Mouse (Mus musculus) midbrain, embryonic 14.5 days (tissue): ENCODE results near the gene Enox1. TPM values are rescaled to one million over a fixed set of nuclear protein-coding genes. Genes with fewer than 3 reads are reported as not detected.

ENCODE experiments used
- ATAC-seq: fragments of 200-750 bp; cut with Nextera tagmentation; 2 replicates; pipeline ENCODE4 v1.8.0; 2017; ENCODE audit warnings: moderate number of reproducible peaks, moderate library complexity; ENCODE audit not compliant: low FRiP score, low TSS enrichment
- DNase-seq: peaks from one replicate; pipeline ENCODE4 v3.0.0-alpha.2; 2015
- H3K27ac ChIP-seq: fragments of 300-500 bp; sonication (generic); replicated peaks from 2 replicates; pipeline ENCODE4 v1.5.1; 2014; ENCODE audit warnings: mild to moderate bottlenecking, low read depth, low read length, moderate library complexity
- H3K27me3 ChIP-seq: fragments of 300-500 bp; sonication (generic); 2 replicates; pipeline ENCODE4 v1.6.1; 2014; ENCODE audit warnings: low read length, control low read depth, mixed read lengths; ENCODE audit not compliant: control insufficient read depth, insufficient read depth
- H3K36me3 ChIP-seq: fragments of 300-500 bp; sonication (generic); 2 replicates; pipeline ENCODE4 v1.6.1; 2014; ENCODE audit warnings: low read length, control low read depth; ENCODE audit not compliant: control insufficient read depth, insufficient read depth
- H3K4me1 ChIP-seq: fragments of 300-500 bp; sonication (generic); 2 replicates; pipeline ENCODE4 v1.6.1; 2014; ENCODE audit warnings: mild to moderate bottlenecking, antibody characterized with exemption, low read length, control low read depth; ENCODE audit not compliant: control insufficient read depth, insufficient read depth
- H3K4me2 ChIP-seq: fragments of 300-500 bp; sonication (generic); 2 replicates; pipeline ENCODE4 v1.6.1; 2014; ENCODE audit warnings: mild to moderate bottlenecking, low read length, moderate library complexity
- H3K4me3 ChIP-seq: fragments of 300-500 bp; sonication (generic); replicated peaks from 2 replicates; pipeline ENCODE4 v1.5.1; 2014; ENCODE audit warnings: low read depth, low read length
- H3K9ac ChIP-seq: fragments of 300-500 bp; sonication (generic); replicated peaks from 2 replicates; pipeline ENCODE4 v1.6.1; 2014; ENCODE audit warnings: mild to moderate bottlenecking, low read length, moderate library complexity
- H3K9me3 ChIP-seq: fragments of 300-500 bp; sonication (generic); 2 replicates; pipeline ENCODE4 v1.6.1; 2016; ENCODE audit warnings: low read length, control low read depth, mixed read lengths; ENCODE audit not compliant: control insufficient read depth
- WGBS: fragments of 180-500 bp; shearing (Covaris S2); extraction: QIAGEN DNeasy Blood & Tissue Kit; methylation state at CpG from one replicate; pipeline ENCODE4 v1.1.7; 2014; 5-methylcytosine and 5-hydroxymethylcytosine counted together
- polyA plus RNA-seq: library from polyadenylated mRNA; unstranded; fragments of >200 nt; fragmentation: Nextera tagmentation; extraction: Ambion mirVana; gene quantifications from 2 replicates; pipeline ENCODE4 v1.2.1, GENCODE M21; 2014

The Enox1 gene
- polyA plus RNA-seq, 1 experiment from 2014 or later, result 39.5 TPM

DNA sequence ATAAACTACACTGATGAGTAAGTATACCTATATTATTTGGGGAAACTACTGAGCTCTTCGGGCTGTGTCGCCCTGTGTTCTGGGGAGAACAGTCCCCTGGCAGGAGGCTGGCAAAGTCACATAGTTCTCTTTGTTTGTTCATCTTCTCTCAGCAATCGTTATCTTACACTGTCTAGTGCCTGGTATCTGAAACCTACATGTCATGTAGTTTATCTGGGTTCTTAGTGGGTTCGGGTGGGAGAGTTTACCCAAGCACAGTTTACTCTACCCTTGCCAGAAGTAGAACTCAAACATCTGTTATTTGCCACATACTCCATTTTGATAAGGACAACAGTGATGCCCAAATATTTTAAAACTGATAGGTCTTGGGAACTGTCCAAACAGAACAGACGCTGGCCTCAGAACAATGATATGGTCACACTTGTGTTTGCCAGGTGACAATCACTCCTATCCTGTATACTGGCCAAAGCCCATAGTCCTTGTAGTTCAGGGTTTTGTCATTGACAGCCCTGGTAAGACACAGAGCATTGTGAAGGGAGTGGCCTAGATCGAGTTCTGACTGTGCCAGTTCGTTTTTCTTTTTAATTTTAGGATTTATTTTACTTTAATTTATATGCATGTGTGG is 401.0 kb downstream of the Enox1 start:
- Histone ChIP-seq H3K9me3 (no peaks in the 10 kb centered on the region), H3K4me1 (no peaks in the 10 kb centered on the region), H3K27me3 (no peaks in the 10 kb centered on the region), H3K4me2 (no peak overlapping the region), H3K36me3 (no peaks in the 10 kb centered on the region), H3K4me3 (no peak overlapping the region), H3K27ac (no peak overlapping the region), H3K9ac (no peak overlapping the region)
- DNase-seq (no peak), ATAC-seq (no peak)
- 91% methylated on average over 7 of the region's 7 CpGs for WGBS

DNA sequence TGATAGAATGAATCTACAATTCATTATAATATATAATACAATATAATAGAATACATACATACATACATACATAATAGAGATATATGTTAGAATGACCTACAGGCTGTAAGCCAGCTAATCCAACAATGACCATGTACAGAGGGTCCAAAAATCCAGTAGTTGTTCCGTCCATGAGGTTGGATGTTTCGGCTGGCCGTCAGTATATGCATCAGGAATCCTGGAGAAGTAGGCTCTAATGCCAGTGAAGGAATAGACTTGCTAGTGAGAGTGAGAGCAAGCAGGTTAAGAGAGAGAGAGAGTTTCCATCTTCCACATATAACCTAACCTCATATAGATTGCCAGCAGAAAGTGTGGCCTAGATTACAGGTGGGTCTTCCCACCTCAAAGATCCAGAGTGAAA is 402.3 kb downstream of the Enox1 start:
- H3K4me2 ChIP-seq, result no peak overlapping the region
- H3K4me1 ChIP-seq, result no peaks in the 10 kb centered on the region
- WGBS, result 94% methylated on average over 3 of the region's 3 CpGs
- DNase-seq (no peak), ATAC-seq (no peak)
- H3K27ac ChIP-seq, result no peak overlapping the region
- H3K4me3 ChIP-seq, result no peak overlapping the region
- no peaks in the 10 kb centered on the region for H3K9me3 ChIP-seq
- H3K36me3 ChIP-seq, result no peaks in the 10 kb centered on the region
- H3K9ac ChIP-seq, result no peak overlapping the region
- no peaks in the 10 kb centered on the region for H3K27me3 ChIP-seq

DNA sequence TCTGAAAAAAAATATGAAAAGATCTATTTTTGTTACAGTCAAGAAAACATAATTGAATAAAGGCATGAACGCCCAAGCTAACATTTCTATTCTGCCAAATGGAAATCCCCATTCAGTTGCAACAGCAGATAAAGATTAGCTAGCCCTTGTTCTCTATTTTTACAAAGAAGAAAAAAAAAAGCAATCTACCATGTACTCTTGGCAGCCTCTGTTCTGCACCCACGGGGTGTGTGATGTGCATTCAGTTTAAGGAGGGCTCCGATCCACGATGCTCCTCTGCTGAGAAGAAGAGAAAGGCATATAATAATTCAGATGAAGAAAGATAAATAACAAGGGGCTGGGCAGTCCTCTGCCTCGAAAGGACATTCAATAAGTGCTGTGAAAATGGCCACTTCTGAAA is 403.2 kb downstream of the Enox1 start:
- 44% methylated on average over 5 of the region's 5 CpGs for WGBS
- H3K27ac ChIP-seq, result peak overlapping the region; percentile 41; the same call in 1 of the 2 replicates
- no peak overlapping the region for H3K9ac ChIP-seq
- H3K9me3 ChIP-seq, result no peaks in the 10 kb centered on the region
- no peaks in the 10 kb centered on the region for H3K36me3 ChIP-seq
- H3K4me1 ChIP-seq, result no peaks in the 10 kb centered on the region
- no peak overlapping the region for H3K4me3 ChIP-seq
- DNase-seq (no peak), ATAC-seq (no peak)
- H3K4me2 ChIP-seq, result no peak overlapping the region
- H3K27me3 ChIP-seq, result no peaks in the 10 kb centered on the region

DNA sequence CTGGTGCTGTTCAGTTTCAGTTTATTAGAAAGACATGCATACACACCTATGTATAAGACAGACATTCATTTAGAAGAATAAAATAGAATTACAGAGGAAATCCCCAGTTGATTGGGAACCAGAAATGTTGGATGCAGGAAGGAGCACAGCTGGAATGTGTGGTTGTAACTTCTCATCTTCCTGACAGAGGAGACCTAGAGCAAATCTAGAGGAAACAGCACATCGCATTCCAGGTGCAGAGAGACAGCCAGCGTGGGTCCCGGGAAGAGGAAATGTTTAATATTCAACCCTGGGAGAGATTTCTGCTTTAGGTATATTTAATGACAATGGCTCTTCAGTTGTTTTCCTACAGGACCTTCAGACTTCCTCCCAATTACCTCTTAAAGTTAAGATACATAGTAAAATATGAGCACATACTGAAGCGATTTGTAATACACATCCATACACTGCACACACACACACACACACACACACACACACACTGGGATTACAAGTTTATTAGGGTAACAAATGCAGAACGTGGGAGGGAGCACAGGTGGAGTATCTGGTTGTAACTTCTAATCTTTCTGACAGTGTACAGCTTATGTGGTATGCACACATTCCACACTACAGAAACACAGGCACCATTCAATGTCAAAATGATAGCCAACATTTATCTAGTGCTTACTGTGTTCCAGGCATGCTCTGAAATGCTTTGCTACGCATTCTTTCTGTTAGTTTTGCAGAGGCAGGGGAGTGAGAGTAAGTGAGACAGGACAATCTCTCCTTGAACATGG is 405.4 kb downstream of the Enox1 start:
- DNase-seq, result no peak
- WGBS, result 90% methylated on average over 6 of the region's 6 CpGs

DNA sequence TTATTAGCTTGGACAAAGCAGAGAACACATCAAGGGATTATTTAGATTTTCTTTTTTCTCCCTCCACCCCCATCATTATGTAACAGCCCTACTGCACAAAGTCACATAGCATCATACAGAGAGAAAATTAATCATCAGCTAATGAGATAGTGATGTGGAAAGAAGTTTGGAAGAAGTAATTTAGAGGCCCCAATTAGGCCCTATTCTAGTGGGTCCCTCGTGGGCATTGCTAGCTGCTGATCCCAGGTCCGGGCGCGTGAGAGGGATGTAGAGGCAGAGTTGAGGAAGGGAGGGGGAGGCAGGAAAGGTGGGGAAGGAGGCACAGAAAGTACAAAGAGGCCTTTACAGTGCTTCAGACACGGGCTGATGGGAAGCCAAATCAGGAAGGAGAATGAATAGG is 407.4 kb downstream of the Enox1 start:
- H3K27ac ChIP-seq, result no peak overlapping the region
- H3K9ac ChIP-seq, result no peak overlapping the region
- no peaks in the 10 kb centered on the region for H3K9me3 ChIP-seq
- no peak overlapping the region for H3K4me3 ChIP-seq
- H3K4me2 ChIP-seq, result no peak overlapping the region
- H3K36me3 ChIP-seq, result no peaks in the 10 kb centered on the region
- no peak for DNase-seq
- 63% methylated on average over 5 of the region's 5 CpGs for WGBS
- ATAC-seq, result no peak
- H3K4me1 ChIP-seq, result no peaks in the 10 kb centered on the region
- no peaks in the 10 kb centered on the region for H3K27me3 ChIP-seq

More for the DNA sequence above, 405.4 kb downstream of the Enox1 start:
- Histone ChIP-seq H3K4me1 (no peaks in the 10 kb centered on the region), H3K36me3 (no peaks in the 10 kb centered on the region), H3K27ac (no peak overlapping the region), H3K4me3 (no peak overlapping the region), H3K27me3 (no peaks in the 10 kb centered on the region), H3K9me3 (no peaks in the 10 kb centered on the region), H3K9ac (no peak overlapping the region), H3K4me2 (no peak overlapping the region)
- ATAC-seq, result no peak

DNA sequence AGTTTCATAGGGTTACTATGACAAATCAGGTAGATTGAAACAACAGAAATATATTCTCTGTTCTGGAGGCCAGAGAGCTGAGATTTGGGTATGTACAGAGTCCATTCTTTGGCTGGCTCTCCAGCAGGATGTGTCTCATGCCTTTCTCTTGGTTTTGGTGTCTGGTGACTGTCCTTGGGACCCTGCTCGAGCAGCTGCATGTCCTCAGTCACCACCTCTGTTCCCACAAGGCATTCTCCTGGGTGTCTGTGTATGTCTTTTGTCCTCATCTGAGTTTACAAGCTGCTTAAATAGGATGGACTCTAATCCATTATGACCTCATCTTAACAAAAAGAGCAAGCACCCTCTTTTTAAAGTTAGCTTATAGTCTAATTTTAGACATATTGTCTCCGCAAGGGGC is 410.6 kb downstream of the Enox1 start:
- H3K4me2 ChIP-seq, result no peak overlapping the region

DNA sequence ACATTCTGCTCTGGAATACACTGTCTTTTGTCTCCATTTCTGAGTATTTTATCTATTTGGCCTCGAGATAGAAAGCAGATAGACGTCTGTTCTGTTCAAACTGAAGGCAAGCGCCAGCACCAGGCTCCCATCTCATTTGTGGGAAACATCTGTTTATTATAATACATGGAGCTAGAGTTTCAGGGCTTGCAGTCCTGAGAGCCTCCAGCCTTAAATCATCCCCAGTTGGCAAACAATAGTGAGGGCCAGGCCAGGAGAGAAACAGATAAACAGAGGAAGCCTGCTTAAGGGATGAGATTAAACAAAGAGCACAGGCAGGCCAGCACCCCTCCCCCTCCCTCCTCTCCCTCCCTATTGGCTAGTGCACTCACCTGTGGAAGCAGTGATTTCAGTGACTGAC is 417.9 kb downstream of the Enox1 start:
- H3K27ac ChIP-seq, result peak overlapping the region; percentile 56
- H3K4me3 ChIP-seq, result no peak overlapping the region
- H3K4me1 ChIP-seq, result peaks cover 18% of the 10 kb centered on the region
- WGBS, result 21% methylated on average over 3 of the region's 3 CpGs
- H3K9ac ChIP-seq, result no peak overlapping the region
- no peaks in the 10 kb centered on the region for H3K27me3 ChIP-seq
- H3K9me3 ChIP-seq, result no peaks in the 10 kb centered on the region
- H3K36me3 ChIP-seq, result no peaks in the 10 kb centered on the region
- ATAC-seq (no peak), DNase-seq (peak; percentile 35)
- no peak overlapping the region for H3K4me2 ChIP-seq

More for the DNA sequence above, 410.6 kb downstream of the Enox1 start:
- Histone ChIP-seq H3K4me1 (no peaks in the 10 kb centered on the region), H3K9me3 (no peaks in the 10 kb centered on the region), H3K9ac (no peak overlapping the region), H3K27ac (no peak overlapping the region), H3K4me3 (no peak overlapping the region), H3K27me3 (no peaks in the 10 kb centered on the region), H3K36me3 (no peaks in the 10 kb centered on the region)
- WGBS, result 77% methylated on average over 2 of the region's 2 CpGs
- ATAC-seq (no peak), DNase-seq (no peak)

DNA sequence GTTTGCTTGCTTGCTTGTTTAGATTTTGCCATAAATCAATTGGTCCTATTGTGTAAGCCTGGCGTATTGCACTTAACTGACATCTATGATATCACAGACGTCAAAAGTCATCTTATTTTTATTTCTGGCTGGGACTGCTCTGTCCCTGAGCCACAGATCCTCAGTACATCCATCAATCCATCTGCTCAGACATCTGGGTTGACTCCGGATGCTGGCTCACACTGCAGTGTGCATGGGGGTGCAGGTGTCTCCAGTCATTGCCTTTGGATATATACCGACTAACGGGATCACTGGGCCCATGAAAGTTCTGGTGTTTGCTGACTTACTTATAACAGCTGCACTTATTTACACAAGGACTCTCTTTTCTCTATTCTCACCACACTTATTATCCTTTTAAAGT is 419.8 kb downstream of the Enox1 start:
- no peak overlapping the region for H3K4me2 ChIP-seq
- H3K27ac ChIP-seq, result no peak overlapping the region
- WGBS, result 84% methylated on average over 5 of the region's 5 CpGs
- H3K9ac ChIP-seq, result no peak overlapping the region
- H3K4me1 ChIP-seq, result peaks cover 19% of the 10 kb centered on the region
- no peaks in the 10 kb centered on the region for H3K9me3 ChIP-seq
- no peaks in the 10 kb centered on the region for H3K27me3 ChIP-seq
- no peak overlapping the region for H3K4me3 ChIP-seq
- DNase-seq (no peak), ATAC-seq (no peak)
- no peaks in the 10 kb centered on the region for H3K36me3 ChIP-seq
